Mouse (Mus musculus) WW6 (cell line): ENCODE measurements around the gene Fzd5.

ENCODE experiments used
- DNase-seq: peaks from one replicate; pipeline ENCODE4 v3.0.0-alpha.2; 2013; ENCODE audit warnings: low read depth, low spot score

Gene Fzd5

DNA sequence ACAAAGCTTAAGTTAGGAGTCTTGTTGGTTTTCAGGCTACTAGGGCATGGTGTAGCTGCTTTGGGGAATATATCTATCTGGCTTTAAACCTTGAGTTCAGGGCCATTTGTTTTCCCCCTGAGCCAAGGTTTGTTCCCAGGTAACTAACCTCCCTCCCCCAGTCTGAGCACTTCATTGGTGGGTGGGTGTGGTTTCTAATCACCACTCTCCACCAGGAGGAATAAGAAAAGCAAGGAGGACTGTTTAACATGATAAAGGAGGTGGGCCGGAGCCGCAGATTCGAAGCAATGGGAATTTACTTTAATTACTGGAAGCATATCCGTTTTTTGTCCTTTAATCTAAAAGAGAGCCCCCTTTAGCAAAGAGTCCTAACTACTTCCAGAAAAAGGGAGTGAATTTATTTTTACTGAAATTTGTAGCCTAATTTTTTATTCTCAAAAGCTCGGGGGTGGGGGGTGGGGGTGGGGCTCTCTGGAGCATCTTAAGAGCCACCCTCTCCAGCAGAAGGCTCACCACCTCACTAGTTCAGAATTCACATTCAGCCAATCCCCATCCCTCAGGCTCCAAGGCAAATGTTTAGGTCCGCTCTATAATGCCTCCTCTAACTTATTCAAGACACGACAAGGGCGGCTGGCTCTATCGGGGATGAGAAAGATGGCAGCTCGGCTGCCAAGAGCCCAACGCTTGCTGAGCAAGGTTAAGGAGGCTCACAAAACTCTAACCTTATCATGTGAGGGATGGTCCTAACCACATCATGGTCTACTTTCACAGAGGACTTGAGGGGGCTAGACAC, 3.9 kb downstream of the Fzd5 start:
- no peak for DNase-seq

DNA sequence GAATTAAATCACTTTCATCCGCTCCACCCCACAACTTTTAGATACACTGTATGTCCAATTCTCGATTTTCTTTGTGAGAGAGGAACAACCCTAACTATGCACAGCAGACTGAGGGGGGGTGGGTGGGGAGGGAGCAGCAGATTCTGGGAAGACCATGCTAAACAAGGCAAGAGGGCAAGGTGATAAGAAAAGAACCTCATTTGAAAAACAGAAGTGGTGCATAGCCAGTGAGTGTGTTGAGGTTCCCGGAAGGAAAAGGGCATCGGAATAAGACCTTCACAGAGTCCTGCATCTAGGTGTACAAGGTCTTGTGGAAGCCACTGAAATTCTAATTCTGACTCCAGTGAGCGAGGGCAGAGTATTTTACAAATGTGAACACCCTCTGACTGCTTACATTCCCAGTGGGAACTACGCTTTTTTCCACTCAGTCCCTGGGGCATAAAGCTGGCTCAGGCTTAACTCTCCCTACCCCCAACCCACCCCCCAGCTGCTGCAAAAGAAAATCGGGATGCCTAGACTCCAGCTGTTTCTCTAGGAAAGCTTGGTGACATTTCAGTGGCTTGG, 4.8 kb downstream of the Fzd5 start:
- DNase-seq, result no peak

DNA sequence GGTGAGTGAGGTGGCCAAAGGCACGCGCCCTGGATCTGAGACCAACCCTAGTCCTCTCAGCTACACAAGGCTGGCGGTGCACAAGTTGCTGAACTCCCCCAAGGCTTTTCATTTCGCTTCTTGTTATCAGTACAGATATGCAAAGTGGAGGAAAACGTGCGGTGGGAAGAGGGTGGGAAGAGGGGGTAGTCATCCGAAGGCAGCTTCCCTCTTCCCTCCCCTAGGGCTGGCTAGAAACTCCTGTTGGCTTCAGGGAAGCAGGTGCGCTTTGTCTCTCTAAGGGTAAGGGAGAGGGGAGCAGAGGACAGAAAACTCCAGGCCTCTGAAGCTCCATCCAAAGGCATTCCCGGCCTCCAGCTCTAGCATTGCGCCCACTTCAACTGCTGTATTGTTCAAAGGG, 5.4 kb downstream of the Fzd5 start:
- no peak for DNase-seq

DNA sequence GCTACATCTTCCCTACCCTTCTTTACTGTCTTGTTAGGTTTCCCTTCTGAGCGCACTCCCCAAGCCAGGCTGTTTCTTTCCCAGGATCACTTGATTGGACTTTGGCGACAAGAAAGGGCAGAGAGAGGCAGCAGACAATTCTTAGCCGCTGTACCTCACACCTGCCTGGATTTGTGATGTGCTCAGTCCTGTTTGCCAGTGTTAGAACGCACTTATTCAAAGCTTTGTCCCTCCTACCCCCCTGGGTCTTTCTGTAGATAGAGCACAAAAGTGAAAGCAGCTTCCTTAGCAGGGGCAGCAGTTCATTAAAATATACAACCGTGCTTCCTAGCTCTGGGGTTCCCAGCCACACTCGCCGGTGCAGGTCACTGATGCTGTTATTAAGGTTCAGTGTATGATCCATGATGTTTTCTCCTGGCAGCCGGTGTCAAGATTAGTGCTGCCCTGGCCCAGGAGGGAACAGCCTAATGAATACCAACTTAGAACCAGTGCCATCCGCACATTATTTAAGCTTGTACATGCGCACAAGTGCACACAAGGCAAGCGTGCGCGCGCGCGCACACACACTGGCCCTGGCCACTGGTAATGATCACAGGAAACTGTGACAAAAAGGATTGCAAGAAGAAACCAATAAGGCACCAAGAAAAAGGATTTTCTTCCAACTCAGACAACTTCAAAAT, 6.1 kb downstream of the Fzd5 start:
- no peak for DNase-seq

GRCm38 (mm10) chr1:64730046-64730445, 7.5 kb downstream of the Fzd5 start:
- DNase-seq, result no peak

- DNase-seq, result no peak
Observed at GRCm38 (mm10) chr1:64721034-64721587, 16.4 kb downstream of the Fzd5 start.

GRCm38 (mm10) chr1:64717504-64717903, 20.0 kb downstream of the Fzd5 start:
- DNase-seq, result no peak

DNA sequence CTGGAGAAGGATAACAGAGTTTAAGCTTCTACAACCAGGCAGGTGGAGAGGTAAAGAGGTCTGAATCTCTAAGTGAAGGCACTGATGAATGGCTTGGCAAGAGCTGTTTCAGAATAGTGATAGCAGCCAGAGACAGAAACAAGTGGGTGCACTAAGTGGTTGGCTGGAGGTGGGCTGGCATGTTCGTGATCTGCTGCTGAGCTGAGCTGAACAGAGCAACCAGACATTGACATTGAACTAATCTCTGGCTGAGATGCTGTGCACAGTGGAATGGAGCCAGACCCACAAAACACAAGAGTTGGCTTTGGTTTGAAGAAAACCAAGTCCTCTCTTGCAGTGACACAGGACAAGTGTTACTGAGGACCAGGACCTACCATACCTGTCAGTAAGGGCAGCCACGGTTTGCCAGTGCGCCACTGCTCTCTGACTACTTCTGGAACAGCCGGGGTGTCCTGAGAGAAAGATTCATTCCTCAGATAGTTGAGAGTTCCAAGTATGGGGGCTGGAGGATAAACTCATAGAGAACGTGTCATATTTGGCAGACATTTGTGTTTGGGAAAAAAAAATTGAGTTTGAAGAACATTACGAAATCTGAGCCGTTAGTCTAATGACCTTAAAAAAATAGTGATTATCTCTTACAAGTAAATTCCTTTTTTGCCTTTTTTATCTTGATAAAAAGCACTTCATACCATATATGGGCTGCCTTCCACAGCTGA, 20.8 kb downstream of the Fzd5 start:
- no peak for DNase-seq

GRCm38 (mm10) chr1:64715458-64715857, 22.1 kb downstream of the Fzd5 start:
- no peak for DNase-seq

DNA sequence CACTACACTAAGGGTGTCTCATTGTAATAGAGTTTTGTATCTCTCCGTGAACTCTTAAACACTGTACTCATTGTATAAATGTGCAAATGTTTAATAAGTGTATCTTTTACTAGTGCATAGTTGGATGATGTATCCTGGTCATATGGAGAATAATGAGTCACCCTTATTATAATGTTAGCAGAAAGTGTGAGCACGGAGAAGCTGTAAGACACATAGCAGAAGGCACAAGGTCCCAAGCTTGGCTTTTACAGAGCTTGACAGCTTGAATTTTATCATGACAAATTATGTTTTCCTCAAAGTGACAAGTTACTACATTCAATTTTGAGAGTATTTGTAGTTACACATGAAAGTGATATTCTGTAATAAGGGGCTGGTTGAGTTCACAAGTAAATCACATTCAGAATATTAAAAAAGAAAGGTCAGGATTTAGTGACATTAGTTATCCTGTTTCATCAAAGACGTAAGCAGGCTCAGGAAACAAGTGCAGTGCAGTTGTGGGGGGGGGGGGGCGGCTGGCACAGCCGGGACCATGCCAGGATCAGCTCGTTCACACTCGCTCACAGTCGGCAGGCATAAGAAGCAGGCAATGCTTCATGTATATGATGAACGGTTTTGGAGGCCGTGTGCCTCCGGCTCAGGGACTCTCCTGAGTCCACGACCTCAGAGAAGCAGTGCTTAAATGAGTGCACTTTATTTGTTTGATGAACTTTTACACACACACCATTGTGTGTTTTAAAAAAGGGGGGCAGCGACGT, 25.4 kb downstream of the Fzd5 start:
- no peak for DNase-seq

- DNase-seq, result no peak
Observed at GRCm38 (mm10) chr1:64709891-64710290, 27.7 kb downstream of the Fzd5 start.

DNA sequence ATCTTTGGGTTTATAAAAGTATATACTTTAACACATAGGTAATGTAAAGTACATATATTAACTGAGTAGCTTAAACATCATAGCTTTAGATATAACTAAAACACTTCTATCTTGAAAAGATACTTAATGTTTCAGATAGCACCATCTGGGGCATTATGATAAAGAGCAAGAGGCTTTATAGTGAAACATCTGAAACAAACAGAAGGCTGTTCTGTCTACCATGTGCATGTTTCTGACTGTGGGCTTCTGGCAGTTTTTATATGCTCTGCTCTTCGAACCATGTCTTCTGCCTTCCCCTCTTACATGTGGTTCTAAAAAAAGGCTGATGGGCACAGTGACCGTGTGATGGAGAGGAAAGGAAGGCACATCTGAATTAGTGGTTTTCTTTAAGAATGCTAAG, 30.9 kb downstream of the Fzd5 start:
- DNase-seq, result no peak

DNA sequence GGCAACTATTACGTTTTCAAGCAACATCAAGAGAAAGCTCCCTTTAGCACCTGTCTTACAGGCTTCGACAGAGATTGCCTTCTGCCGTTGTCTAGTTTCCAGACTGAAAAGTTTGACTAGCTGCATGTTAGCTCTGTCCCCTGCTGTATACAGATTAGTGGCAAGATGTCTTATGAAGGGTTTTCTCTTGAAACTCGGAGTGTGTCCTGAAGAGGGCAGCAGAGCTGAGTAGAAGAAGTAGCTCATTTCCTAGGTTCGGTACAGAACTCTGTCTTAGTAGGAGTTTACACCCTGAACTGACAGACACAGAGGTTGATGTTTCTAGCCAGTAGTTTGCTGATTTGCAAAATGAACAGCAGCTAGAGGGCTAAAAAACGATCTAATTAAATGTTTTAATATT, 32.3 kb downstream of the Fzd5 start:
- DNase-seq, result no peak

DNA sequence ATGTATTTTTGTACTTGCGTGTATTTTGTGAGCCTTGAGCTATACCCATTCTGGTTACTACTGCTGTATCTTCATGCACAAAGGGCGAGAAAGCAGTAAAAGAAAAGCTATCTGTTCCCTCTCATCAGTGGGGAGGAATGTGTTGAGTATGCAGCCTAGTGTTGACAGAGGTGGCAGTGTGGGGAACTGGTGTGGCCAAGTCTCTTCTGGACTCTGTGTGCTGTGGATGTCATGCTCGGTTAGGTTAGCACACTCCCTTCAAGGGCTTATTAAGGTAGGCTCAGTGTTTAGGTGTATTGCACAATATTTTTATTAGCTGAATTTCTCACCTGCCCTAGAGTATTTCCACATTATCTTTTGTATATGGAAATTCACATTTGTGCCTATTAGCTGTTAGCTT, 35.8 kb downstream of the Fzd5 start:
- DNase-seq, result no peak

GRCm38 (mm10) chr1:64695156-64695555, 42.4 kb downstream of the Fzd5 start:
- DNase-seq, result no peak

DNA sequence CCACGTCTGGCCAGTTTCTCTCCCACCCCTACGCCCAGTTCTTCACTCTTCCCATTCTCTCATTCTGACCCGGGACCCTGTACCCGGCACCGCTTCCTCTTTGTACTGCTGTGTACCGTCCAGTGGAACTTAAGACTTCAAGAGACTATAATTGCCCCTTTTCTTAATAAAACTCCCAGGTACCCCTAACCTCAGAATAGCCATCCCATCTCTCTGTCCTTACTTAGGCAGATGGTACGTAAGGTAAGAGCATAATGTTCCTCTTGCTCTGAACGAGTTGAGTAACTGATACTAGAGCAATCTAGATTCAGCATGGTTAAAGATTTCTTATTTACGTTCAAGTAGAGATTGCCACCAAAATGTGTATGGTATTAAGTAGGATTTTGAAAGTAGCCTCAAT, 46.0 kb downstream of the Fzd5 start:
- no peak for DNase-seq

DNA sequence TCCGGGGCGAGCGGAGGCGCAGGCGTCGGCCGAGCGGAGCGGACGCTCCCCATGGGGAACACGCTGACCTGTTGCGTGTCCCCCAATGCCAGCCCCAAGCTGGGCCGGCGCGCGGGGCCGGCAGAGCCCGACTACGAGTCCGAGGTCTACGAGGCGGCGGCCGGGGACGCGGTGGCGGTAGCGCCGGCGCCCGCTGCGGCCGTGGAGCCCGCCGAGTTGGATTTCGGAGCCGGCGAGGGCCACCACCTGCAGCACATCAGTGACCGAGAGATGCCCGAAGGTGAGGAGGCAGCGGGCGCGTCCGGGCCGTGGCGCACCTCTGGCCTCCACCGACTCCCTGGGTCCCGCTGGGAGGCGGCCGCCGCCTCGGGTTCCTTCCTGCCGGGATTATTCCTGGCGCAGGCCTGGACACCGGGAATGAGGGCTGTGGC, 46.4 kb downstream of the Fzd5 start:
- DNase-seq, result no peak

- peak; percentile 95 for DNase-seq
Observed at GRCm38 (mm10) chr1:64690213-64691013, 47.1 kb downstream of the Fzd5 start, which contains the start of gene Ccnyl1. Gene Ccnyl1 (plus strand): TSS chr1:64690455.

DNA sequence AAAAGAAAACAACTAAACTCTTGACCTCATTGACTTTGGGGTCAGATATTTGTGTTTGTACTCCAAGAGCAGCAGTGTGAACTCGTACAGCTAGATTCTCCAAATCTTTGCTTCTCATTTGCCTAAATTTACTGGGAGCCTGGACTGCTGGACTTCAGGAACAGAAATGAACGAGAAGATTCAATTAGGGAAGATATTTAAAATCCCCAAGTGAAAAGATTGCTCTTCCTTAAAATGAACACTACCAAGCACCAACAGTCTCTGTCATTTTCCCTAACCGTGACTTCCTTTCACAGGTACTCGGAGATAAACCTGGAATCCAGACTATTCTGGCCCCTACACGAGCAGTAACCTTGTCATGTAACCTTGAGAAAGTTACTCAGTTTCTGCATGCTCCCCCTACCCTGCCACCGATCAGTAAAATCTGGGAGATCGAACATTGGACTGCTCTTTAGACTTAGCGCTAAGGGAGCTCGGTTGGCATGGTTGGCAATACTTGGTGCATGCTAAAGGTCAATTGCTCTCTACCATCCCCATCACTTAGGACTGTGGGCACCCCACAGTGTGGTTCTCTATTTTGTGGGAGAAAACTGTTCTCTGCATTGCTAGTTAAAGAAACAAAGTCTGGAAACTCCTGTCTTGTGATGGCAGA, 47.9 kb downstream of the Fzd5 start:
- no peak for DNase-seq

- no peak for DNase-seq
Observed at GRCm38 (mm10) chr1:64688046-64688445, 49.5 kb downstream of the Fzd5 start.
